Mouse (Mus musculus): ENCODE measurements around the gene Ncs1. TPM values are rescaled to one million over a fixed set of nuclear protein-coding genes. Genes with fewer than 3 reads are reported as not detected.

Ncs1 gene
- polyA plus RNA-seq, 1 experiment from 2014 or later: 51.7 TPM

- 94% methylated on average over 6 of the region's 6 CpGs for WGBS
- H3K4me2 ChIP-seq (ENCODE audit: low read length): no peak overlapping the region
- H3K4me1 ChIP-seq (ENCODE audit: control insufficient read depth in 2 of 2, insufficient read depth in 2 of 2, low read length in 2 of 2): peaks cover 4 to 19% of the 10 kb centered on the region in 2 experiments; a peak in 3 of 4 replicates
- no peaks in the 10 kb centered on the region for H3K9me3 ChIP-seq (ENCODE audit: control insufficient read depth, low read length)
- peaks cover 27% of the 10 kb centered on the region for H3K36me3 ChIP-seq (ENCODE audit: control insufficient read depth, insufficient read depth, low read length)
- H3K4me3 ChIP-seq (ENCODE audit: control insufficient read depth in 1 of 2, insufficient read depth in 1 of 2, low read depth in 1 of 2, low read length in 2 of 2): no peak overlapping the region
- no peaks in the 10 kb centered on the region for H3K27me3 ChIP-seq (ENCODE audit: control insufficient read depth, insufficient read depth, low read length)
- no peak for ATAC-seq (ENCODE audit: insufficient number of reproducible peaks, insufficient read depth, low FRiP score, low read depth)
- no peak overlapping the region for H3K27ac ChIP-seq (replicated peaks in 1 of 2; ENCODE audit: control insufficient read depth in 1 of 2, insufficient read depth in 1 of 2, low read depth in 2 of 2, low read length in 2 of 2)
- no peak overlapping the region for H3K9ac ChIP-seq (ENCODE audit: low read length)
These were observed 29.4 kb downstream of the Ncs1 start for GRCm38 (mm10) chr2:31274993-31275392.

GRCm38 (mm10) chr2:31277810-31278209 is 32.2 kb downstream of the Ncs1 start:
- H3K27me3 ChIP-seq (ENCODE audit: control insufficient read depth, insufficient read depth, low read length): no peaks in the 10 kb centered on the region
- 50% methylated on average over 6 of the region's 6 CpGs for WGBS
- H3K4me2 ChIP-seq (ENCODE audit: low read length): no peak overlapping the region
- H3K9ac ChIP-seq (ENCODE audit: low read length): no peak overlapping the region
- no peak overlapping the region for H3K4me3 ChIP-seq (ENCODE audit: control insufficient read depth in 1 of 2, insufficient read depth in 1 of 2, low read depth in 1 of 2, low read length in 2 of 2)
- peaks cover 37% of the 10 kb centered on the region for H3K36me3 ChIP-seq (ENCODE audit: control insufficient read depth, insufficient read depth, low read length)
- ATAC-seq (ENCODE audit: insufficient number of reproducible peaks, insufficient read depth, low FRiP score, low read depth): no peak
- peak overlapping the region in 1 of 2 experiments; percentile 47; a peak in 1 of 4 replicates for H3K27ac ChIP-seq (replicated peaks in 1 of 2; ENCODE audit: control insufficient read depth in 1 of 2, insufficient read depth in 1 of 2, low read depth in 2 of 2, low read length in 2 of 2)
- peaks cover 4 to 19% of the 10 kb centered on the region in 2 experiments; a peak in 3 of 4 replicates for H3K4me1 ChIP-seq (ENCODE audit: control insufficient read depth in 2 of 2, insufficient read depth in 2 of 2, low read length in 2 of 2)
- H3K9me3 ChIP-seq (ENCODE audit: control insufficient read depth, low read length): no peaks in the 10 kb centered on the region

- H3K4me2 ChIP-seq (ENCODE audit: low read length): no peak overlapping the region
- H3K9me3 ChIP-seq (ENCODE audit: control insufficient read depth, low read length): no peaks in the 10 kb centered on the region
- H3K9ac ChIP-seq (ENCODE audit: low read length): no peak overlapping the region
- 57% methylated on average over 5 of the region's 5 CpGs for WGBS
- H3K27ac ChIP-seq (replicated peaks in 1 of 2; ENCODE audit: control insufficient read depth in 1 of 2, insufficient read depth in 1 of 2, low read depth in 2 of 2, low read length in 2 of 2): no peak overlapping the region
- no peaks in the 10 kb centered on the region for H3K27me3 ChIP-seq (ENCODE audit: control insufficient read depth, insufficient read depth, low read length)
- no peak for ATAC-seq (ENCODE audit: insufficient number of reproducible peaks, insufficient read depth, low FRiP score, low read depth)
- H3K4me3 ChIP-seq (ENCODE audit: control insufficient read depth in 1 of 2, insufficient read depth in 1 of 2, low read depth in 1 of 2, low read length in 2 of 2): no peak overlapping the region
- H3K36me3 ChIP-seq (ENCODE audit: control insufficient read depth, insufficient read depth, low read length): peaks cover 42% of the 10 kb centered on the region
- H3K4me1 ChIP-seq (ENCODE audit: control insufficient read depth in 2 of 2, insufficient read depth in 2 of 2, low read length in 2 of 2): peaks cover 4 to 19% of the 10 kb centered on the region in 2 experiments; a peak in 3 of 4 replicates
These were observed 32.9 kb downstream of the Ncs1 start for GRCm38 (mm10) chr2:31278483-31278882.

- no peak overlapping the region for H3K4me2 ChIP-seq (ENCODE audit: low read length)
- WGBS: 89% methylated on average over 8 of the region's 8 CpGs
- no peak for ATAC-seq (ENCODE audit: insufficient number of reproducible peaks, insufficient read depth, low FRiP score, low read depth)
These were observed 35.5 kb downstream of the Ncs1 start for GRCm38 (mm10) chr2:31281138-31281537.

GRCm38 (mm10) chr2:31282266-31282665 is 36.6 kb downstream of the Ncs1 start:
- Histone ChIP-seq H3K9me3 (ENCODE audit: control insufficient read depth, low read length) (no peaks in the 10 kb centered on the region), H3K4me3 (ENCODE audit: control insufficient read depth in 1 of 2, insufficient read depth in 1 of 2, low read depth in 1 of 2, low read length in 2 of 2) (no peak overlapping the region), H3K36me3 (ENCODE audit: control insufficient read depth, insufficient read depth, low read length) (peaks cover 70% of the 10 kb centered on the region), H3K27ac (replicated peaks in 1 of 2; ENCODE audit: control insufficient read depth in 1 of 2, insufficient read depth in 1 of 2, low read depth in 2 of 2, low read length in 2 of 2) (no peak overlapping the region), H3K27me3 (ENCODE audit: control insufficient read depth, insufficient read depth, low read length) (no peaks in the 10 kb centered on the region), H3K9ac (ENCODE audit: low read length) (no peak overlapping the region), H3K4me1 (ENCODE audit: control insufficient read depth in 2 of 2, insufficient read depth in 2 of 2, low read length in 2 of 2) (peaks cover 3 to 16% of the 10 kb centered on the region in 2 experiments; a peak in 3 of 4 replicates), H3K4me2 (ENCODE audit: low read length) (no peak overlapping the region)
- WGBS: 49% methylated on average over 7 of the region's 7 CpGs
- ATAC-seq (ENCODE audit: insufficient number of reproducible peaks, insufficient read depth, low FRiP score, low read depth): no peak

More at GRCm38 (mm10) chr2:31281138-31281537, 35.5 kb downstream of the Ncs1 start:
- no peak overlapping the region for H3K9ac ChIP-seq (ENCODE audit: low read length)
- H3K4me3 ChIP-seq (ENCODE audit: control insufficient read depth in 1 of 2, insufficient read depth in 1 of 2, low read depth in 1 of 2, low read length in 2 of 2): no peak overlapping the region
- H3K27me3 ChIP-seq (ENCODE audit: control insufficient read depth, insufficient read depth, low read length): no peaks in the 10 kb centered on the region
- H3K27ac ChIP-seq (replicated peaks in 1 of 2; ENCODE audit: control insufficient read depth in 1 of 2, insufficient read depth in 1 of 2, low read depth in 2 of 2, low read length in 2 of 2): no peak overlapping the region
- no peaks in the 10 kb centered on the region for H3K9me3 ChIP-seq (ENCODE audit: control insufficient read depth, low read length)
- peaks cover 4 to 19% of the 10 kb centered on the region in 2 experiments; a peak in 3 of 4 replicates for H3K4me1 ChIP-seq (ENCODE audit: control insufficient read depth in 2 of 2, insufficient read depth in 2 of 2, low read length in 2 of 2)
- peaks cover 68% of the 10 kb centered on the region for H3K36me3 ChIP-seq (ENCODE audit: control insufficient read depth, insufficient read depth, low read length)

- no peak for ATAC-seq (ENCODE audit: insufficient number of reproducible peaks, insufficient read depth, low FRiP score, low read depth)
- H3K36me3 ChIP-seq (ENCODE audit: control insufficient read depth, insufficient read depth, low read length): peaks cover 76% of the 10 kb centered on the region
- H3K27ac ChIP-seq (replicated peaks in 1 of 2; ENCODE audit: control insufficient read depth in 1 of 2, insufficient read depth in 1 of 2, low read depth in 2 of 2, low read length in 2 of 2): no peak overlapping the region
- H3K4me1 ChIP-seq (ENCODE audit: control insufficient read depth in 2 of 2, insufficient read depth in 2 of 2, low read length in 2 of 2): peaks cover 0 to 10% of the 10 kb centered on the region in 2 experiments; a peak in 1 of 4 replicates
- H3K9ac ChIP-seq (ENCODE audit: low read length): no peak overlapping the region
- H3K4me2 ChIP-seq (ENCODE audit: low read length): no peak overlapping the region
- H3K9me3 ChIP-seq (ENCODE audit: control insufficient read depth, low read length): no peaks in the 10 kb centered on the region
- WGBS: 92% methylated on average over 12 of the region's 12 CpGs
- H3K4me3 ChIP-seq (ENCODE audit: control insufficient read depth in 1 of 2, insufficient read depth in 1 of 2, low read depth in 1 of 2, low read length in 2 of 2): no peak overlapping the region
- no peaks in the 10 kb centered on the region for H3K27me3 ChIP-seq (ENCODE audit: control insufficient read depth, insufficient read depth, low read length)
These were observed 37.3 kb downstream of the Ncs1 start for GRCm38 (mm10) chr2:31282880-31283279.

GRCm38 (mm10) chr2:31284531-31284930 is 38.9 kb downstream of the Ncs1 start:
- 82% methylated on average over 5 of the region's 5 CpGs for WGBS
- no peak overlapping the region for H3K27ac ChIP-seq (replicated peaks in 1 of 2; ENCODE audit: control insufficient read depth in 1 of 2, insufficient read depth in 1 of 2, low read depth in 2 of 2, low read length in 2 of 2)
- H3K27me3 ChIP-seq (ENCODE audit: control insufficient read depth, insufficient read depth, low read length): no peaks in the 10 kb centered on the region
- no peak for ATAC-seq (ENCODE audit: insufficient number of reproducible peaks, insufficient read depth, low FRiP score, low read depth)
- no peaks in the 10 kb centered on the region for H3K4me1 ChIP-seq (ENCODE audit: control insufficient read depth in 2 of 2, insufficient read depth in 2 of 2, low read length in 2 of 2)
- no peak overlapping the region for H3K9ac ChIP-seq (ENCODE audit: low read length)
- H3K36me3 ChIP-seq (ENCODE audit: control insufficient read depth, insufficient read depth, low read length): peaks cover 93% of the 10 kb centered on the region
- no peak overlapping the region for H3K4me2 ChIP-seq (ENCODE audit: low read length)
- no peak overlapping the region for H3K4me3 ChIP-seq (ENCODE audit: control insufficient read depth in 1 of 2, insufficient read depth in 1 of 2, low read depth in 1 of 2, low read length in 2 of 2)
- no peaks in the 10 kb centered on the region for H3K9me3 ChIP-seq (ENCODE audit: control insufficient read depth, low read length)

GRCm38 (mm10) chr2:31291421-31291820 is 45.8 kb downstream of the Ncs1 start:
- Histone ChIP-seq H3K4me3 (ENCODE audit: control insufficient read depth in 1 of 2, insufficient read depth in 1 of 2, low read depth in 1 of 2, low read length in 2 of 2) (no peak overlapping the region), H3K4me2 (ENCODE audit: low read length) (no peak overlapping the region), H3K4me1 (ENCODE audit: control insufficient read depth in 2 of 2, insufficient read depth in 2 of 2, low read length in 2 of 2) (no peaks in the 10 kb centered on the region), H3K9me3 (ENCODE audit: control insufficient read depth, low read length) (no peaks in the 10 kb centered on the region), H3K27ac (replicated peaks in 1 of 2; ENCODE audit: control insufficient read depth in 1 of 2, insufficient read depth in 1 of 2, low read depth in 2 of 2, low read length in 2 of 2) (no peak overlapping the region), H3K9ac (ENCODE audit: low read length) (no peak overlapping the region), H3K36me3 (ENCODE audit: control insufficient read depth, insufficient read depth, low read length) (peaks cover 67% of the 10 kb centered on the region), H3K27me3 (ENCODE audit: control insufficient read depth, insufficient read depth, low read length) (no peaks in the 10 kb centered on the region)
- 11% methylated on average over 6 of the region's 6 CpGs for WGBS
- no peak for ATAC-seq (ENCODE audit: insufficient number of reproducible peaks, insufficient read depth, low FRiP score, low read depth)
